Mouse (Mus musculus): ENCODE results near the gene Adamts2. TPM values are rescaled to one million over a fixed set of nuclear protein-coding genes. Genes with fewer than 3 reads are reported as not detected.

The Adamts2 gene
- polyA plus RNA-seq (2015; fragmentation: Nextera tagmentation; extraction: Ambion mirVana), result 9.7 and 14.7 TPM in 2 replicates

- Histone ChIP-seq H3K9ac (peak within 1 kb of the TSS; percentile 62), H3K4me3 (peak within 1 kb of the TSS; percentile 62), H3K4me2 (peak within 1 kb of the TSS; percentile 94), H3K27ac (peak within 1 kb of the TSS; percentile 39), H3K4me1 (replicated peaks) (peaks cover 22% of the 10 kb centered on the region), H3K36me3 (no peaks in the 10 kb centered on the region), H3K9me3 (replicated peaks) (no peaks in the 10 kb centered on the region), H3K27me3 (peaks cover 85% of the 10 kb centered on the region)
- under 1% methylated on average over 76 of the region's 82 CpGs for WGBS
- ATAC-seq (replicated peaks; ENCODE audit: insufficient number of reproducible peaks, insufficient read depth, low FRiP score, low read depth), result peak; percentile 78
Measured at GRCm38 (mm10) chr11:50601641-50602355, at the start of gene Adamts2. Gene Adamts2, plus strand, starts transcription at chr11:50602084.

- H3K4me1 ChIP-seq (replicated peaks), result no peaks in the 10 kb centered on the region
- H3K36me3 ChIP-seq, result no peaks in the 10 kb centered on the region
- H3K27ac ChIP-seq, result no peak overlapping the region
- ATAC-seq (replicated peaks; ENCODE audit: insufficient number of reproducible peaks, insufficient read depth, low FRiP score, low read depth), result no peak
- no peaks in the 10 kb centered on the region; the same call in 1 of the 2 replicates for H3K9me3 ChIP-seq (replicated peaks)
- no peaks in the 10 kb centered on the region for H3K27me3 ChIP-seq
- no peak overlapping the region for H3K9ac ChIP-seq
- 83% methylated on average over 3 of the region's 3 CpGs for WGBS
- no peak overlapping the region for H3K4me3 ChIP-seq
- no peak overlapping the region for H3K4me2 ChIP-seq
Measured at GRCm38 (mm10) chr11:50557064-50557463, 44.8 kb upstream of the Adamts2 start.

- H3K4me1 ChIP-seq (replicated peaks), result no peaks in the 10 kb centered on the region
- no peak overlapping the region for H3K27ac ChIP-seq
- H3K4me3 ChIP-seq, result no peak overlapping the region
- no peak for ATAC-seq (replicated peaks; ENCODE audit: insufficient number of reproducible peaks, insufficient read depth, low FRiP score, low read depth)
- no peaks in the 10 kb centered on the region; the same call in 1 of the 2 replicates for H3K9me3 ChIP-seq (replicated peaks)
- no peaks in the 10 kb centered on the region for H3K36me3 ChIP-seq
- H3K27me3 ChIP-seq, result no peaks in the 10 kb centered on the region
- H3K4me2 ChIP-seq, result no peak overlapping the region
- WGBS, result 32% methylated on average over 4 of the region's 4 CpGs
- H3K9ac ChIP-seq, result no peak overlapping the region
Measured at GRCm38 (mm10) chr11:50559108-50559507, 42.8 kb upstream of the Adamts2 start.

- Histone ChIP-seq H3K4me2 (peak overlapping the region; percentile 33), H3K27ac (no peak overlapping the region), H3K4me1 (replicated peaks) (no peaks in the 10 kb centered on the region), H3K27me3 (no peaks in the 10 kb centered on the region), H3K36me3 (no peaks in the 10 kb centered on the region), H3K9me3 (replicated peaks) (no peaks in the 10 kb centered on the region), H3K4me3 (no peak overlapping the region), H3K9ac (no peak overlapping the region)
- WGBS, result 57% methylated on average over 20 of the region's 20 CpGs
- 0 out of 2 replicates have a peak, but pooled peaks have one; percentile 47 for ATAC-seq (replicated peaks; ENCODE audit: insufficient number of reproducible peaks, insufficient read depth, low FRiP score, low read depth)
Measured at GRCm38 (mm10) chr11:50565466-50566211, 36.2 kb upstream of the Adamts2 start.

GRCm38 (mm10) chr11:50571448-50571847 lies 30.4 kb upstream of the Adamts2 start:
- Histone ChIP-seq H3K9ac (no peak overlapping the region), H3K4me3 (no peak overlapping the region), H3K4me2 (no peak overlapping the region), H3K27me3 (no peaks in the 10 kb centered on the region), H3K9me3 (replicated peaks) (no peaks in the 10 kb centered on the region), H3K4me1 (replicated peaks) (no peaks in the 10 kb centered on the region), H3K27ac (no peak overlapping the region), H3K36me3 (no peaks in the 10 kb centered on the region)
- 66% methylated on average over 6 of the region's 6 CpGs for WGBS
- ATAC-seq (replicated peaks; ENCODE audit: insufficient number of reproducible peaks, insufficient read depth, low FRiP score, low read depth), result no peak

GRCm38 (mm10) chr11:50576521-50576920 lies 25.4 kb upstream of the Adamts2 start:
- no peak overlapping the region for H3K27ac ChIP-seq
- ATAC-seq (replicated peaks; ENCODE audit: insufficient number of reproducible peaks, insufficient read depth, low FRiP score, low read depth), result no peak
- H3K4me2 ChIP-seq, result no peak overlapping the region
- no peak overlapping the region for H3K4me3 ChIP-seq
- 56% methylated on average over 4 of the region's 4 CpGs for WGBS
- no peak overlapping the region for H3K9ac ChIP-seq
- H3K27me3 ChIP-seq, result no peaks in the 10 kb centered on the region
- H3K4me1 ChIP-seq (replicated peaks), result no peaks in the 10 kb centered on the region
- no peaks in the 10 kb centered on the region for H3K36me3 ChIP-seq
- H3K9me3 ChIP-seq (replicated peaks), result no peaks in the 10 kb centered on the region

- H3K4me3 ChIP-seq, result no peak overlapping the region
- H3K9ac ChIP-seq, result no peak overlapping the region
- no peaks in the 10 kb centered on the region for H3K4me1 ChIP-seq (replicated peaks)
- H3K9me3 ChIP-seq (replicated peaks), result no peaks in the 10 kb centered on the region
- H3K36me3 ChIP-seq, result no peaks in the 10 kb centered on the region
- WGBS, result 44% methylated on average over 7 of the region's 7 CpGs
- no peak for ATAC-seq (replicated peaks; ENCODE audit: insufficient number of reproducible peaks, insufficient read depth, low FRiP score, low read depth)
- no peaks in the 10 kb centered on the region for H3K27me3 ChIP-seq
- no peak overlapping the region for H3K27ac ChIP-seq
- no peak overlapping the region for H3K4me2 ChIP-seq
Measured at GRCm38 (mm10) chr11:50587026-50587425, 14.9 kb upstream of the Adamts2 start.

- Histone ChIP-seq H3K9me3 (replicated peaks) (no peaks in the 10 kb centered on the region), H3K27ac (no peak overlapping the region), H3K36me3 (no peaks in the 10 kb centered on the region), H3K27me3 (no peaks in the 10 kb centered on the region), H3K4me3 (no peak overlapping the region), H3K4me2 (no peak overlapping the region), H3K9ac (no peak overlapping the region), H3K4me1 (replicated peaks) (no peaks in the 10 kb centered on the region)
- 11% methylated on average over 3 of the region's 3 CpGs for WGBS
- no peak for ATAC-seq (replicated peaks; ENCODE audit: insufficient number of reproducible peaks, insufficient read depth, low FRiP score, low read depth)
Measured at GRCm38 (mm10) chr11:50587787-50588186, 14.1 kb upstream of the Adamts2 start.

- WGBS, result 36% methylated on average over 11 of the region's 11 CpGs
- Histone ChIP-seq H3K27me3 (no peaks in the 10 kb centered on the region), H3K4me2 (no peak overlapping the region), H3K9ac (no peak overlapping the region), H3K27ac (no peak overlapping the region), H3K4me1 (replicated peaks) (no peaks in the 10 kb centered on the region), H3K9me3 (replicated peaks) (no peaks in the 10 kb centered on the region), H3K4me3 (no peak overlapping the region), H3K36me3 (no peaks in the 10 kb centered on the region)
- ATAC-seq (replicated peaks; ENCODE audit: insufficient number of reproducible peaks, insufficient read depth, low FRiP score, low read depth), result no peak
Measured at GRCm38 (mm10) chr11:50589060-50589459, 12.8 kb upstream of the Adamts2 start.

GRCm38 (mm10) chr11:50591053-50591452 lies 10.8 kb upstream of the Adamts2 start:
- peaks cover 5% of the 10 kb centered on the region; the same call in 1 of the 2 replicates for H3K27me3 ChIP-seq
- H3K4me1 ChIP-seq (replicated peaks), result no peaks in the 10 kb centered on the region
- no peak overlapping the region for H3K4me3 ChIP-seq
- H3K36me3 ChIP-seq, result no peaks in the 10 kb centered on the region
- H3K4me2 ChIP-seq, result no peak overlapping the region
- 87% methylated on average over 13 of the region's 13 CpGs for WGBS
- no peak for ATAC-seq (replicated peaks; ENCODE audit: insufficient number of reproducible peaks, insufficient read depth, low FRiP score, low read depth)
- H3K9me3 ChIP-seq (replicated peaks), result no peaks in the 10 kb centered on the region
- no peak overlapping the region for H3K27ac ChIP-seq
- H3K9ac ChIP-seq, result no peak overlapping the region

GRCm38 (mm10) chr11:50592892-50593553 lies 8.9 kb upstream of the Adamts2 start:
- 81% methylated on average over 16 of the region's 16 CpGs for WGBS
- H3K27me3 ChIP-seq, result peaks cover 6% of the 10 kb centered on the region; the same call in 1 of the 2 replicates
- H3K9ac ChIP-seq, result no peak overlapping the region
- no peaks in the 10 kb centered on the region for H3K4me1 ChIP-seq (replicated peaks)
- no peak overlapping the region for H3K4me2 ChIP-seq
- 0 out of 2 replicates have a peak, but pooled peaks have one; percentile 31 for ATAC-seq (replicated peaks; ENCODE audit: insufficient number of reproducible peaks, insufficient read depth, low FRiP score, low read depth)
- H3K36me3 ChIP-seq, result no peaks in the 10 kb centered on the region
- H3K9me3 ChIP-seq (replicated peaks), result no peaks in the 10 kb centered on the region
- H3K27ac ChIP-seq, result no peak overlapping the region
- H3K4me3 ChIP-seq, result no peak overlapping the region
